ENCODE assay signal across 20 mouse cellular contexts in the genomic region with DNA sequence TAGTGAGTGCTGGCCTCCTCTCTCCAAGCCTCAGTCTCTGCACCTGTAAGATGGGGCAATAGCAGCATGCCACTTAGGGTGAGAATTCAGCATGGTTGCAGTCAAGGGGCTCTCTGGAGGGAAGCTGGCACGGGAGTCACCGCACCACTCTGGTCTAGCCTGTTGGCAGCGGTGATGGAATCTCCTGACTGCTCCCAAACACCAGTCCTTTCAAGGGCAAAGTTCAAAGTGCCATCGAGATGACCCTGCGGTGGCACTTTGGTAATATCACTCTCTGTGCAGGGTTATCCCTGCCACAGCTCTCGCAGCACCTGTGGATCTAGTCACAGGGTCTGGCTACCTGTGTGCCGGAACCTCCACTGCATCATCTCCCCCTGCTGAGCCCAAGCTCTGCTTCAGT. TPM values are rescaled to one million over a fixed set of nuclear protein-coding genes. Genes with fewer than 3 reads are reported as not detected.
DNase-seq lines count a peak whose midpoint lies in the region; ATAC-seq and TF ChIP-seq lines count a peak whose summit lies in the region.
"Had no signal": no experiment of that assay in that cellular context is flagged by ENCODE, and none has a peak within 500 bp of the region (broad histone marks: within the 10 kb centered on the region; RNA-seq: fewer than 3 reads in every experiment).

No protein-coding gene starts in this region.

- H3K9ac ChIP-seq in kidney, embryonic 16.5 days (replicated peaks; ENCODE audit: low read length) = no peak overlapping the region
- no peak overlapping the region for H3K9ac ChIP-seq in liver, embryonic 15.5 days
- H3K9ac ChIP-seq: hindbrain, embryonic 13.5 days; limb, embryonic 12.5 days; midbrain, embryonic 15.5 days had no signal

- H3K79me3 ChIP-seq in C2C12 (ENCODE audit: low read depth) = no peaks in the 10 kb centered on the region

- H3ac ChIP-seq in C2C12 (ENCODE audit: control insufficient read depth, insufficient read length, low read depth) = peak overlapping the region; percentile 49

- H3K9me3 ChIP-seq in kidney, embryonic 16.5 days (ENCODE audit: low read length) = peaks cover 6% of the 10 kb centered on the region; the same call in 1 of the 2 replicates
- no peaks in the 10 kb centered on the region for H3K9me3 ChIP-seq in liver, embryonic 15.5 days (replicated peaks)
- H3K9me3 ChIP-seq: forebrain, embryonic 10.5 days; heart, embryonic 10.5 days; hindbrain, embryonic 13.5 days; limb, embryonic 12.5 days; midbrain, embryonic 15.5 days had no signal

- peak; percentile 4; the same call in 1 of the 2 replicates for ATAC-seq in kidney, embryonic 16.5 days (ENCODE audit: low FRiP score, low TSS enrichment)
- 0 out of 2 replicates have a peak, but pooled peaks have one; percentile 6 for ATAC-seq in liver, embryonic 15.5 days (ENCODE audit: insufficient read depth)
- ATAC-seq: midbrain, embryonic 15.5 days had no signal

- no peaks in the 10 kb centered on the region for H3K36me3 ChIP-seq in C2C12 (ENCODE audit: control insufficient read depth, insufficient read depth)
- no peaks in the 10 kb centered on the region for H3K36me3 ChIP-seq in kidney, embryonic 16.5 days (ENCODE audit: insufficient read depth, low read length)
- H3K36me3 ChIP-seq in liver, embryonic 15.5 days (replicated peaks) = no peaks in the 10 kb centered on the region
- H3K36me3 ChIP-seq: forebrain, embryonic 10.5 days; heart, embryonic 10.5 days; hindbrain, embryonic 13.5 days; limb, embryonic 12.5 days; midbrain, embryonic 15.5 days had no signal

- peaks cover 40% of the 10 kb centered on the region for H3K4me1 ChIP-seq in kidney, embryonic 16.5 days (ENCODE audit: insufficient read depth, low read length)
- peaks cover 12% of the 10 kb centered on the region for H3K4me1 ChIP-seq in liver, embryonic 15.5 days (replicated peaks)
- H3K4me1 ChIP-seq: megakaryocyte, embryonic 14.5 days had no signal

- 85% methylated on average over 7 of the region's 7 CpGs for WGBS in kidney, embryonic 16.5 days
- 72% methylated on average over 7 of the region's 7 CpGs for WGBS in liver, embryonic 15.5 days (ENCODE audit: insufficient replicate concordance)

- H3K79me2 ChIP-seq in C2C12 (ENCODE audit: control insufficient read depth, insufficient read depth) = no peaks in the 10 kb centered on the region

- H3K4me2 ChIP-seq in kidney, embryonic 16.5 days (replicated peaks; ENCODE audit: low read depth, low read length) = no peak overlapping the region
- H3K4me2 ChIP-seq in liver, embryonic 15.5 days = no peak overlapping the region
- H3K4me2 ChIP-seq: hindbrain, embryonic 13.5 days; limb, embryonic 12.5 days; midbrain, embryonic 15.5 days had no signal

- DNase-seq in adrenal gland, postnatal 10 days = peak; percentile 21
- no peak for DNase-seq in adrenal gland, postnatal 25 days
- no peak for DNase-seq in neural tube, embryonic 10.5 days (ENCODE audit: extremely low spot score, low spot score)
- DNase-seq in embryo, embryonic 9.5 days (ENCODE audit: extremely low spot score) = no peak
- DNase-seq in spleen, adult 18-20 months = no peak
- DNase-seq: cerebellum, adult 18-20 months; gastrocnemius, postnatal 10 days; heart, postnatal 14 days; retina, postnatal 1 day; thymus, postnatal 36 days had no signal

- no peak overlapping the region for H3K4me3 ChIP-seq in C2C12 (ENCODE audit: insufficient read depth, poor library complexity, severe bottlenecking)
- H3K4me3 ChIP-seq in kidney, embryonic 16.5 days (ENCODE audit: low read length) = no peak overlapping the region
- no peak overlapping the region for H3K4me3 ChIP-seq in liver, embryonic 15.5 days (replicated peaks)
- H3K4me3 ChIP-seq: forebrain, embryonic 10.5 days; heart, embryonic 10.5 days; hindbrain, embryonic 13.5 days; limb, embryonic 12.5 days; megakaryocyte, embryonic 14.5 days; midbrain, embryonic 15.5 days had no signal

- 0 out of 2 replicates have a peak overlapping the region, but pooled peaks have one; percentile 31 for H3K27ac ChIP-seq in kidney, embryonic 16.5 days (ENCODE audit: low read length)
- peak overlapping the region; percentile 54 for H3K27ac ChIP-seq in liver, embryonic 15.5 days (replicated peaks)
- H3K27ac ChIP-seq: forebrain, embryonic 10.5 days; heart, embryonic 10.5 days; hindbrain, embryonic 13.5 days; limb, embryonic 12.5 days; midbrain, embryonic 15.5 days had no signal

- no peak for TF ChIP-seq CTCF in C2C12 (IDR thresholded peaks at IDR 0.05; ENCODE audit: control insufficient read depth, insufficient read depth, insufficient read length)

- no peaks in the 10 kb centered on the region for H3K27me3 ChIP-seq in C2C12 (ENCODE audit: control insufficient read depth, insufficient read depth, insufficient read length)
- no peaks in the 10 kb centered on the region for H3K27me3 ChIP-seq in kidney, embryonic 16.5 days (ENCODE audit: insufficient read depth, low read length)
- no peaks in the 10 kb centered on the region for H3K27me3 ChIP-seq in liver, embryonic 15.5 days

TF ChIP-seq in C2C12, 6 proteins besides CTCF, POLR2A, EP300 and RAD21:
- TF ChIP-seq MYOD1 (IDR thresholded peaks at IDR 0.05; ENCODE audit: control insufficient read depth, insufficient read length, low read depth) (no peak), MYOG (IDR thresholded peaks at IDR 0.05; ENCODE audit: control insufficient read depth, extremely low read depth, insufficient read length) (no peak), MAX (IDR thresholded peaks at IDR 0.05) (no peak), USF1 (IDR thresholded peaks at IDR 0.05; ENCODE audit: low read depth) (no peak), CEBPB (IDR thresholded peaks at IDR 0.05; ENCODE audit: low read depth) (no peak), FOSL1 (IDR thresholded peaks at IDR 0.05; ENCODE audit: insufficient read depth, low read length, poor library complexity, severe bottlenecking) (no peak)

RNA-seq across cellular contexts. Expression of a gene that starts 54.3 kb away (rescaled TPM):
- total RNA-seq in adrenal gland, postnatal 10 days (2021) = 1 to 10 TPM in 1 of 2 experiments, under 1 TPM in 1; 0.72 to 1.7 TPM
- total RNA-seq in adrenal gland, postnatal 25 days (2021) = 0.46 and 0.67 TPM in 2 replicates
- polyA plus RNA-seq in C2C12 (2012; fragmentation: generic; extraction: Trizol) = 0.01 TPM
- polyA plus RNA-seq in kidney, embryonic 16.5 days (2015; fragmentation: Nextera tagmentation; extraction: Ambion mirVana) = 0.12 and 0.17 TPM in 2 replicates
- not detected in 2 replicates for polyA plus RNA-seq in liver, embryonic 15.5 days (2015; fragmentation: Nextera tagmentation; extraction: Ambion mirVana)
- total RNA-seq: CH12.LX; gastrocnemius, postnatal 10 days; heart, postnatal 14 days had no signal
